Comparison of ENCODE assay signal across 40 mouse cellular contexts in the genomic region with DNA sequence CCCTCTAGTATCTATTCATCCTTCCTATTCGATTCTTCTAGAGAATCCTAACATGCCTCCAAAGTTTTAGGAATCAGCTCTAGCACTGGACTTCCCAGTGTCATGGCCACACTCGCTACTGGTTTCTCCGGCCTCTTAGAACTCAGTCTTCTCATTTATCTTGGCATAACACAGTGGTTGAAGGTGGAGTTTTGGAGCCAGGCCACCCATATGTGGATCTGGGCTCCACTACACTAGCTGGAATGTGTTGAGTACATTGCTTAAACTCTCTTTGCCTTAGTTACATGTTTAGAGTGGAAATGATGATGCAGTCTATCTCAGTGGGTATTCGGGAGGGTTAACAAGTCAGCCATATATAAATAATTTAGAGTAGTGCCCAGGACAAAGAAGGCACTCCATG. TPM values are rescaled to one million over a fixed set of nuclear protein-coding genes. Genes with fewer than 3 reads are reported as not detected.
DNase-seq lines count a peak whose midpoint lies in the region; TF ChIP-seq lines count a peak whose summit lies in the region.
"Had no signal": no experiment of that assay in that cellular context is flagged by ENCODE, and none has a peak within 500 bp of the region (broad histone marks: within the 10 kb centered on the region; RNA-seq: fewer than 3 reads in every experiment).

No protein-coding gene starts in this region.

- WGBS in lung, adult 2 months = 73% methylated on average over 4 of the region's 4 CpGs

- no peak overlapping the region for H3K4me3 ChIP-seq in lung, adult 2 months (replicated peaks; ENCODE audit: extremely low read depth, low read depth, low read length)
- H3K4me3 ChIP-seq: embryonic facial prominence, embryonic 13.5 days; hindbrain, embryonic 10.5 days; hindbrain, embryonic 15.5 days; kidney, embryonic 15.5 days; left cerebral cortex, adult 2 months; limb, embryonic 10.5 days; limb, embryonic 15.5 days; liver, embryonic 15.5 days had no signal

- TF ChIP-seq CTCF in lung, adult 2 months (IDR thresholded peaks at IDR 0.05; ENCODE audit: insufficient read depth, low read length) = no peak

- H3K4me1 ChIP-seq in lung, adult 2 months (ENCODE audit: control insufficient read depth, insufficient read depth, low read length) = 0 out of 2 replicates have a peak, but pooled peaks cover 4% of the 10 kb centered on the region

- peak; percentile 22 for DNase-seq in adrenal gland, postnatal 14 days
- no peak for DNase-seq in adrenal gland, postnatal 4 days (ENCODE audit: low spot score in 2 of 2)
- DNase-seq in lung, adult 18-20 months = peak; percentile 42 to 60
- DNase-seq in lung, adult 2 months = no peak
- peak; percentile 14 for DNase-seq in lung, postnatal 14 days
- DNase-seq in left cerebral cortex, adult 9 months (ENCODE audit: low spot score in 2 of 2) = no peak
- no peak for DNase-seq in right cerebral cortex, adult 18-20 months
- DNase-seq: adrenal gland, postnatal 25 days; cerebellum, adult 18-20 months; cerebellum, postnatal 10 days; forebrain, postnatal 0 days; gastrocnemius, postnatal 10 days; kidney, adult 11 months; kidney, postnatal 25 days; spleen, adult 18-20 months; thymus, postnatal 14 days had no signal

- TF ChIP-seq POLR2A in lung, adult 2 months (IDR thresholded peaks at IDR 0.05; ENCODE audit: borderline replicate concordance, extremely low read depth, low read depth, low read length) = no peak

RNA-seq across cellular contexts. Expression of a gene that starts 7.8 kb away (rescaled TPM):
- not detected in 2 replicates for total RNA-seq in adrenal gland, postnatal 14 days (2021)
- not detected for total RNA-seq in adrenal gland, postnatal 4 days (2021)
- polyA plus RNA-seq in lung, adult 2 months (2012; rRNA removed) = 2.3 and 3.0 TPM in 2 replicates
- total RNA-seq: adrenal gland, postnatal 25 days; common myeloid progenitor, adult 5-6 weeks; forebrain, postnatal 0 days; gastrocnemius, postnatal 10 days; heart, adult 18-20 months; layer of hippocampus, adult 18-20 months; layer of hippocampus, postnatal 10 days; left cerebral cortex, adult 2 months; megakaryocyte, adult 5-6 weeks; neutrophil, adult 5-6 weeks had no signal
- polyA plus RNA-seq: activated CD4-positive, CD25-positive, alpha-beta regulatory T cell, adult 4 months; brain, embryonic 14.5 days; CD4-positive, CD25-positive, alpha-beta regulatory T cell, adult 4 months; embryonic facial prominence, embryonic 13.5 days; forebrain, embryonic 11.5 days; forebrain, postnatal 0 days; heart, embryonic 11.5 days; heart, embryonic 16.5 days; hindbrain, embryonic 10.5 days; hindbrain, embryonic 15.5 days; inflammation-experienced regulatory T-cells, adult 6 months; kidney, embryonic 15.5 days; limb, embryonic 10.5 days; limb, embryonic 15.5 days; liver, embryonic 15.5 days; midbrain, embryonic 11.5 days; midbrain, embryonic 16.5 days; neural tube, embryonic 11.5 days had no signal

RNA-seq across cellular contexts. Expression of a gene that starts 20.8 kb away (rescaled TPM):
- 0.15 and 0.56 TPM in 2 replicates for total RNA-seq in adrenal gland, postnatal 14 days (2021)
- 1 to 10 TPM in 1 of 2 experiments, under 1 TPM in 1; 0.25 to 2.7 TPM for total RNA-seq in adrenal gland, postnatal 4 days (2021)
- 9.0 and 11.8 TPM in 2 replicates for polyA plus RNA-seq in lung, adult 2 months (2012; rRNA removed)
- total RNA-seq: common myeloid progenitor, adult 5-6 weeks; forebrain, postnatal 0 days; layer of hippocampus, adult 18-20 months; layer of hippocampus, postnatal 10 days; left cerebral cortex, adult 2 months had no signal
- polyA plus RNA-seq: embryonic facial prominence, embryonic 13.5 days; forebrain, embryonic 11.5 days; forebrain, postnatal 0 days; heart, embryonic 11.5 days; hindbrain, embryonic 10.5 days; limb, embryonic 10.5 days; limb, embryonic 15.5 days; midbrain, embryonic 11.5 days; midbrain, embryonic 16.5 days; neural tube, embryonic 11.5 days had no signal

RNA-seq across cellular contexts. Expression of a gene that starts 59.3 kb away (rescaled TPM):
- 99.8 and 104 TPM in 2 replicates for total RNA-seq in adrenal gland, postnatal 14 days (2021)
- 100 to 1,000 TPM; 115 to 125 TPM for total RNA-seq in adrenal gland, postnatal 4 days (2021)
- 8.4 and 8.9 TPM in 2 replicates for polyA plus RNA-seq in lung, adult 2 months (2012; rRNA removed)

RNA-seq across cellular contexts. Expression of a gene that starts 59.5 kb away (rescaled TPM):
- total RNA-seq in adrenal gland, postnatal 14 days (2021) = 27.9 and 32.7 TPM in 2 replicates
- 10 to 100 TPM; 32.8 to 34.7 TPM for total RNA-seq in adrenal gland, postnatal 4 days (2021)
- polyA plus RNA-seq in lung, adult 2 months (2012; rRNA removed) = 34.3 and 47.6 TPM in 2 replicates

Comparison
In these comparisons a context has a peak if more than half of its experiments do, and no peak if none do; other contexts are left out.
1. DNase-seq: peak in adrenal gland, postnatal 14 days (single experiment), lung, adult 18-20 months (2 of 2) and lung, postnatal 14 days (single experiment); none in adrenal gland, postnatal 4 days (0 of 2), lung, adult 2 months (single experiment), left cerebral cortex, adult 9 months (0 of 2) and right cerebral cortex, adult 18-20 months (single experiment).